Mouse (Mus musculus) lung, adult 10 weeks (tissue): Measurements from ENCODE around the gene Nmi. TPM values are rescaled to one million over a fixed set of nuclear protein-coding genes. Genes with fewer than 3 reads are reported as not detected.

Experiments
- polyA plus RNA-seq: library from polyadenylated mRNA; stranded (reverse); fragments of 350-450 nt; fragmentation: Illumina TruSeq; extraction: RNeasy Lipid Tissue Mini Kit (QIAGEN cat#74804); gene quantifications from one replicate; pipeline ENCODE4 v1.2.3, GENCODE M21; 2014; ENCODE audit warnings: low read depth, low replicate concordance; ENCODE audit not compliant: insufficient read depth

Nmi gene
- 39.0 TPM for polyA plus RNA-seq

GRCm38 (mm10) chr2:51973410-51973968, at the start of gene Nmi:
Gene Nmi (minus strand): TSS chr2:51973494.

GRCm38 (mm10) chr2:51934574-51935334, 38.5 kb downstream of the Nmi start, which contains the start of gene Rbm43:
Gene Rbm43 (minus strand): TSS chr2:51935163.

Other genes with a start within 250 kb of the Nmi start
- gene Rbm43, start 38.3 kb downstream of the Nmi start, polyA plus RNA-seq: 18.4 TPM
- gene Tnfaip6, start 64.5 kb upstream of the Nmi start, polyA plus RNA-seq: 1.7 TPM
- gene Rif1, start 99.3 kb upstream of the Nmi start, polyA plus RNA-seq: 7.9 TPM